Mouse (Mus musculus): ENCODE measurements around the gene Vhl. TPM values are rescaled to one million over a fixed set of nuclear protein-coding genes. Genes with fewer than 3 reads are reported as not detected.

The Vhl gene
- polyA plus RNA-seq, 1 experiment from 2014 or later, result 43.4 TPM

Other genes with a start within 250 kb of the Vhl start
- 51.0 and 54.2 TPM in 2 replicates for gene Tada3, start 246.1 kb upstream of the Vhl start, polyA plus RNA-seq (2015; fragmentation: Nextera tagmentation; extraction: Ambion mirVana)
- 381 and 384 TPM in 2 replicates for gene Arpc4, start 245.8 kb upstream of the Vhl start, polyA plus RNA-seq (2015; fragmentation: Nextera tagmentation; extraction: Ambion mirVana)
- 7.7 and 10.7 TPM in 2 replicates for gene Ttll3, start 234.7 kb upstream of the Vhl start, polyA plus RNA-seq (2015; fragmentation: Nextera tagmentation; extraction: Ambion mirVana)
- 16.7 and 19.7 TPM in 2 replicates for gene Rpusd3, start 204.6 kb upstream of the Vhl start, polyA plus RNA-seq (2015; fragmentation: Nextera tagmentation; extraction: Ambion mirVana)
- not detected in 2 replicates for gene Cidec, start 188.2 kb upstream of the Vhl start, polyA plus RNA-seq (2015; fragmentation: Nextera tagmentation; extraction: Ambion mirVana)
- gene Jagn1, start 181.4 kb upstream of the Vhl start, polyA plus RNA-seq (2015; fragmentation: Nextera tagmentation; extraction: Ambion mirVana), result 81.4 and 84.8 TPM in 2 replicates
- gene Il17re, start 165.5 kb upstream of the Vhl start, polyA plus RNA-seq (2015; fragmentation: Nextera tagmentation; extraction: Ambion mirVana), result 11.7 and 12.2 TPM in 2 replicates
- gene Il17rc, start 152.5 kb upstream of the Vhl start, polyA plus RNA-seq (2015; fragmentation: Nextera tagmentation; extraction: Ambion mirVana), result 34.3 and 37.5 TPM in 2 replicates
- gene Creld1, start 140.7 kb upstream of the Vhl start, polyA plus RNA-seq (2015; fragmentation: Nextera tagmentation; extraction: Ambion mirVana), result 21.5 and 22.5 TPM in 2 replicates
- 1.6 and 2.0 TPM in 2 replicates for gene Prrt3, start 122.0 kb upstream of the Vhl start, polyA plus RNA-seq (2015; fragmentation: Nextera tagmentation; extraction: Ambion mirVana)
- gene Emc3, start 92.3 kb upstream of the Vhl start, polyA plus RNA-seq (2015; fragmentation: Nextera tagmentation; extraction: Ambion mirVana), result 101 and 103 TPM in 2 replicates
- 6.6 and 6.9 TPM in 2 replicates for gene Fancd2, start 92.3 kb upstream of the Vhl start, polyA plus RNA-seq (2015; fragmentation: Nextera tagmentation; extraction: Ambion mirVana)
- gene Fancd2os, start 23.2 kb upstream of the Vhl start, polyA plus RNA-seq (2015; fragmentation: Nextera tagmentation; extraction: Ambion mirVana), result 0.16 TPM in 1 of 2 replicates, not detected in the other
- 221 and 230 TPM in 2 replicates for gene Brk1, start 19.2 kb upstream of the Vhl start, polyA plus RNA-seq (2015; fragmentation: Nextera tagmentation; extraction: Ambion mirVana)
- gene Irak2, start 14.5 kb downstream of the Vhl start, polyA plus RNA-seq (2015; fragmentation: Nextera tagmentation; extraction: Ambion mirVana), result 4.0 and 5.8 TPM in 2 replicates
- gene Tatdn2, start 73.1 kb downstream of the Vhl start, polyA plus RNA-seq (2015; fragmentation: Nextera tagmentation; extraction: Ambion mirVana), result 0.95 and 1.1 TPM in 2 replicates
- gene Ghrl, start 95.9 kb downstream of the Vhl start, polyA plus RNA-seq (2015; fragmentation: Nextera tagmentation; extraction: Ambion mirVana), result 0.24 TPM in 1 of 2 replicates, not detected in the other
- 283 and 297 TPM in 2 replicates for gene Sec13, start 116.8 kb downstream of the Vhl start, polyA plus RNA-seq (2015; fragmentation: Nextera tagmentation; extraction: Ambion mirVana)